Mouse (Mus musculus) urinary bladder, postnatal 10 days (tissue): Measurements from ENCODE around the gene Rhpn2.

Experiments used
- DNase-seq: peaks from one replicate; pipeline ENCODE4 v3.0.0; 2022; ENCODE audit warnings: low spot score

The Rhpn2 gene

DNA sequence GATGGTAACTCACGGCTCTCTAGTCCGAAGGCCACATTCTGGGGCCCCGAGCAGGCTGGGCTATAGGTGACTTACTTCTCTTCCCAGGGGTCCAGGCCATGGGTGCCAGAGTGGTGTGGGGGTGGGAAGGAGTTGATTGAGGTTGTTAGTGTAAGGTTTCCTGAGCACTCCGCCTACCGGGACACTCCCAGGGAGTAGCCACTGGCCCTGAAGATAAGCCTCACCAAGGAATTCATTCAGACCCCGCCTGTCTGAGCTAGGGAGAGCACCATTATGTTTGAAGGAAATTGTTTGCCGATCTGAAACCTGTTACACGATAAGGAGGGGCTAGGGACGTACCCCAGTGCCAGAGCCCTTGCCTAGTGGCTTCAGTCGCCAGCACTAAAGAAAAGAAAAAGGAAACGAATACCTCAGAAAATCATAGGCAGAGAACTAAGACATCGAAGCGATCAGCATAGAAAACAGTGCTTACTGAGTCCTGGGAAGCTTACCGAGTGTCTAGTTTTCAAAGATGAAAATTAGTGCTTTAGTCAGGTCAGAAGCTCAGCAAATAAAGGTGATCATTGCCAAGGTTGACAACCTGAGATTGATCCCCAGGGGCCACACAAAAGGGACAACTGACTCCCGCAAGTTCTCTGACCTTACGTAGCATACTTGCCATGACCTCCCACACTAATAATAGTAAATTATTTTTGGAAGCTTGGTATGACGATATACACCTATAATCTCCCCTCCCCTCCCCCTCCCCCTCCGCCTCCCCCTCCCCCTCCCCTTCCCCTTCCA lies 14.1 kb downstream of the Rhpn2 start:
- no peak for DNase-seq

GRCm38 (mm10) chr7:35349022-35349421 lies 15.1 kb downstream of the Rhpn2 start:
- no peak for DNase-seq

GRCm38 (mm10) chr7:35349886-35350684 lies 16.1 kb downstream of the Rhpn2 start:
- DNase-seq = no peak

- DNase-seq = no peak
Observed at GRCm38 (mm10) chr7:35351155-35351554, 17.2 kb downstream of the Rhpn2 start.

- DNase-seq = no peak
Observed at GRCm38 (mm10) chr7:35353306-35353705, 19.3 kb downstream of the Rhpn2 start.

DNA sequence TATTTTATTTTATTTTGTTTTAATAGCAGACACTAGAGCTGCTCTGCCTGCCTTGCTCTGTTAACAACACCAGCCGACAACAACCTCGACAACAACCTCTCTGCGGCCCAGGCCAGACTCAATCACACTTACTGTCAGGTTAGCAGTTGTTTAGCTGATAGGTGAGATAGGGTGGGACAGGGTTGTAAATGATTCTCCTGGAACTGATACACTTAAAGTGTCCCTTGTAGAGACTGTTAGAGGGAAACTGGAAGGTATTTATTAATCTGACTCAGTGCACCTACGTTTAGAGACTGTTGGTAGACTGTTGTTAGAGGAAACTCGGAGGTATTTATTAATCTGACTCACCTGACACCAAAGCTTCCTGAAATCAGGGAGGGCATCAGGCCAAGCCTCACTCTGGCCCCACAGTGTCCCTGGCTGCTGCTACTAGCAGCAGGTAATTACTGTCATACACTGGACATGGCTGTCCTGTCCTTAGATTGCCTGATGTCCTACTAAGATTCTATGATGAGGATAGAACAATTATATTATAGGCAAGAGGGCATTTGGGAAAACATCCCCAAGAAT lies 21.4 kb downstream of the Rhpn2 start:
- DNase-seq = no peak

DNA sequence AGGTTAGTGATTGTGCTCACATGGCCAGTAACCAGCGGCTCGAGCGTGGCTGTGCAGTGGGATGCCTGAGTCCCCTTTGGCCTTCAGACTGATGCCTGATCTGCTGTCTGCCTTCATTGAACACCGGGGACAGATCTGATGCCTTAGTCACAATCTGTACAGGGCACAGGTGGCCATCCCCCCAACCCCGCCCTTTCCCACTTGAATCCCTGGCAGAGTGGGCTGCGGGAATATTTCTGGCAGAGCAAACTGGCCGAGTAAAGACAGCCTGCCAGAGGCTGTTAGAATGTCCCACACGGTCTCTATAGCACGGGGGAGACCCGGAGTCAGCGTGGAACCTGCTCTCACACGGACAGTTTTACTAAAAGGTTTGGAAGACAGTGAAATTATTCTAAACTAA lies 23.7 kb downstream of the Rhpn2 start:
- DNase-seq = no peak

- DNase-seq = no peak
Observed at GRCm38 (mm10) chr7:35362253-35362652, 28.3 kb downstream of the Rhpn2 start.

DNA sequence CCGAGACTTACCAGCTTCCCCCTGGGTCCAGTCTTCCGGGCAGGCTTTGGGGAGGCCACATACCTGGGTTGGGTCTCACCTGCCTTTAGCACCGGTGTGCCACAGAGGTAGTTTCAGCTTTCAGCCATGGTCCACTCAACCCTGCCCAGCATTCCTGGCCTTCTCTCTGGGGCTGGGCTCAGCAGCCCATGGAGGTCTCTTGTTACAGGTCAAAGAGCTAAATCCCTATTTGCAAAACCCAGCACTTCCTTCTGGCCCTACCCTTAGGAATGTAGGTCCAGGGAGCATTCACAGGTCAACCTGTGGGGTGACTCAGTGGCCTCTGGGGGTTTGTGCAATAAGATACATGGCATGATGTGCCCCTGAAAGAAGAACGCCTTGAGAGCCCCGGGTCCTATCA lies 28.9 kb downstream of the Rhpn2 start:
- no peak for DNase-seq

GRCm38 (mm10) chr7:35365161-35365910 lies 31.4 kb downstream of the Rhpn2 start:
- no peak for DNase-seq

DNA sequence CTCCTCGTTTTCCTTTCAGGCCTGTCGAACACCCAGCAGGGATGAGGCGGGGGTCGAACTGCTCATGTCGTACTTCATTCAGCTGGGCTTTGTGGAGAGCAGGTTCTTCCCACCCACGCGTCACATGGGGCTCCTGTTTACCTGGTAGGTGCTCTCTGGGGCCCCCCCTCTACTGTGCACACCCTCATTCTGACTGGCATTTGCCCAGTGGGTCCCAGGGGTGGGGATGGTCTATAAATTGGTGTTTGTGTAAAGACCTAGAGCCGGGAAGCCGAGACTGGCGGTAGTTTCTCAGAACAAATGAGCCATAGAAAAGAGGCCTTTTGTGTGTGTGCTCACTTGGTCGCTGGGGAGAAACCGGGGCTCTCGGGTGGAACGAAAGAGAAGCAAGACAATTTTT lies 37.1 kb downstream of the Rhpn2 start:
- DNase-seq = no peak

GRCm38 (mm10) chr7:35372483-35373017 lies 38.6 kb downstream of the Rhpn2 start:
- no peak for DNase-seq

- DNase-seq = no peak
Observed at GRCm38 (mm10) chr7:35373146-35373989, 39.4 kb downstream of the Rhpn2 start.

DNA sequence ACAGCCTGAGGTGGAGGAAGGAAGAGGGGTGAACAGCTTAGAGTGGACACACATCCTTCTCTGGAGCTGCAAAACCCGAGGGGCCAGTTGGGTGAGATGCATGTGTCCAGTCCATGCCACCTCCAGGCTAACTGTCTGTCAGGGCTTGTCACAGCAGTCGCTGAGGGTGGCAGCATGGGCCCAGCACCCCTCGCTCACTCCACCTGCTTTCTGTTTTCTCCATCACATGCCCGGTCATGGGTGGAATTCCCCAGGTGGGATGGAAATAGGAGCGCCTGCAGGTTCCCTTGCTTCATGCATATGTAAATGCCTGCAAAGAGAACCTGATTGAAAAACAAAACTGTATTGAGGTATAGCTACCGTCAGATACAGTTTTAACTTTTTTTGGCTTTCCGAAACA lies 40.3 kb downstream of the Rhpn2 start:
- DNase-seq = no peak

GRCm38 (mm10) chr7:35376623-35377022 lies 42.7 kb downstream of the Rhpn2 start:
- no peak for DNase-seq

GRCm38 (mm10) chr7:35379492-35380119 lies 45.6 kb downstream of the Rhpn2 start:
- DNase-seq = no peak

- no peak for DNase-seq
Observed at GRCm38 (mm10) chr7:35380351-35380750, 46.4 kb downstream of the Rhpn2 start.

DNA sequence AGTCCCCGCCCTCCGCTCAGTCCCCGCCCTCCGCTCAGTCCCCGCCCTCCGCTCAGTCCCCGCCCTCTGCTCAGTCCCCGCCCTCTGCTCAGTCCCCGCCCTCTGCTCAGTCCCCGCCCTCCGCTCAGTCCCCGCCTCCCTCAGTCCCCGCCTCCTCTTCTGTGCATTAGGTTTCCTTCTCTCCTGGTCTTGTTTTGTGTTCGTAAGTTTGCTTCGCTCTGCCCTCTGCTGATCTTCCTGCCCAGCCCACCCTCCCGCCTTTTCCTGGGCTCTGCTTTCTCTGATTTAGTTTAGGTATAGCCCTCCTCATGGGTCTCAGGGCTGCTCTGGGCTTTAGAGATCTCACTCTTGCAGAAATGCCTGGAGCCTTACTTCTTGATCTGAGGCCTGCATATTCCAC lies 47.9 kb downstream of the Rhpn2 start:
- DNase-seq = no peak

DNA sequence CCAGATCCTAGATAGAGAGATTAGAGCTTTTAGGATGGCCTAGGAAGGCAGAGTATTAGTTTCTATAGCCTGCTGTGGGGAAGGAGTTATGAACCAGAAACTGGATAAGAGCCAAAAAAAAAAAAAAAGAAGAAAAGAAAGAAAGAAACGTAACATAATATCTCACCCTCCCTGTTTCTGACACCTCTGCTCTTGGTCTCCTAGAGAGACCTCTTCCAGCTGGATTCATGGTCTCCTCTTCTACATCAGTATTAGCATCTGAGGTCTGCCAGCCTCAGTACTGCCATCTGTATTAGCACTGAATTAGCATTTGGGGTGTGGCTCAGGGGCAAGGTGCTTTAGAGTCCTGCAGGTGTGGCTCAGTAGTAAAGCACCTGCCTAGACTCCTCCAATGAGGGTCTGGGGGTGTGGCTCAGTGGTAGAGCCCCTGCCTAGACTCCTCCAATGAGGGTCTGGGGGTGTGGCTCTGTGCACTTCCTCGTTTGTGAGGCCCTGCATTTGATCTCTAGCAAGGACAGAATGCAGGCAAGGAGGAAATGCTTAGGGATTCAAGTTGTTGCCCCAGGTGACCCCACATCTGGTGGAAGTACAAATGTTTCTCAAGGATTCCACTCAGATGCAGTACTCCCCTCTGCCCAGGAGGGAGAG lies 48.9 kb downstream of the Rhpn2 start:
- DNase-seq = no peak

GRCm38 (mm10) chr7:35386525-35386952 lies 52.6 kb downstream of the Rhpn2 start:
- DNase-seq = no peak
